Mouse (Mus musculus) liver, postnatal 0 days (tissue): Measurements from ENCODE around the gene Nr4a1. TPM values are rescaled to one million over a fixed set of nuclear protein-coding genes. Genes with fewer than 3 reads are reported as not detected.
A peak's percentile ranks its signal among the peaks of the same experiment; 100 is the strongest.

Experiments
- ATAC-seq: fragments of 200-750 bp; cut with Nextera tagmentation; 2 replicates; pipeline ENCODE4 v1.8.0; 2017; ENCODE audit warnings: mild to moderate bottlenecking, moderate library complexity
- DNase-seq: peaks from one replicate; pipeline ENCODE4 v3.0.0-alpha.2; 2016
- H3K27ac ChIP-seq: fragments of 300-500 bp; sonication (generic); 2 replicates; pipeline ENCODE4 v1.5.1; 2014; ENCODE audit warnings: antibody characterized with exemption, moderate library complexity, mild to moderate bottlenecking, low read depth
- H3K27me3 ChIP-seq: fragments of 300-500 bp; sonication (generic); 2 replicates; pipeline ENCODE4 v1.6.1; 2014; ENCODE audit warnings: low read length, control low read depth, mixed read lengths; ENCODE audit not compliant: insufficient read depth
- H3K36me3 ChIP-seq: fragments of 300-500 bp; sonication (generic); replicated peaks from 2 replicates; pipeline ENCODE4 v1.6.1; 2014; ENCODE audit warnings: mild to moderate bottlenecking, control low read depth, low read length, moderate library complexity, mixed read lengths; ENCODE audit not compliant: insufficient read depth
- H3K4me1 ChIP-seq: fragments of 300-500 bp; sonication (generic); 2 replicates; pipeline ENCODE4 v1.6.1; 2014; ENCODE audit warnings: antibody characterized with exemption, mild to moderate bottlenecking, control low read depth; ENCODE audit not compliant: insufficient read depth
- H3K4me2 ChIP-seq: fragments of 300-500 bp; sonication (generic); 2 replicates; pipeline ENCODE4 v1.6.1; 2014; ENCODE audit warnings: low read depth, mild to moderate bottlenecking, low read length, moderate library complexity, mixed read lengths
- H3K4me3 ChIP-seq: fragments of 300-500 bp; sonication (generic); 2 replicates; pipeline ENCODE4 v1.5.1; 2014; ENCODE audit warnings: low read depth, low read length
- H3K9ac ChIP-seq: fragments of 300-500 bp; sonication (generic); replicated peaks from 2 replicates; pipeline ENCODE4 v1.6.1; 2014; ENCODE audit warnings: mild to moderate bottlenecking, moderate library complexity
- H3K9me3 ChIP-seq: fragments of 300-500 bp; sonication (generic); 2 replicates; pipeline ENCODE4 v1.6.1; 2016; ENCODE audit warnings: mild to moderate bottlenecking, control low read depth, low read length, mixed read lengths
- CTCF ChIP-seq: sonication (generic); IDR thresholded peaks from 2 replicates; pipeline ENCODE4 v1.5.1; 2016; ENCODE audit warnings: antibody characterized with exemption, low read depth
- EP300 ChIP-seq: IDR thresholded peaks from 2 replicates; pipeline ENCODE4 v1.6.1; 2016; ENCODE audit warnings: antibody characterized with exemption, low read depth, mild to moderate bottlenecking
- WGBS: fragments of 180-500 bp; shearing (Covaris S2); extraction: QIAGEN DNeasy Blood & Tissue Kit; methylation state at CpG from one replicate; pipeline ENCODE4 v1.1.7; 2014; ENCODE audit not compliant: insufficient replicate concordance; 5-methylcytosine and 5-hydroxymethylcytosine counted together
- polyA plus RNA-seq: library from polyadenylated mRNA; unstranded; fragments of >200 nt; fragmentation: Nextera tagmentation; extraction: Ambion mirVana; gene quantifications from 2 replicates; pipeline ENCODE4 v1.2.1, GENCODE M21; 2015

Gene Nr4a1
- polyA plus RNA-seq, 1 experiment from 2014 or later, result 1.1 TPM

- Histone ChIP-seq H3K27ac (no peak overlapping the region), H3K4me2 (no peak overlapping the region), H3K36me3 (no peaks in the 10 kb centered on the region), H3K4me1 (peaks cover 7% of the 10 kb centered on the region), H3K27me3 (no peaks in the 10 kb centered on the region), H3K4me3 (no peak overlapping the region), H3K9ac (no peak overlapping the region), H3K9me3 (no peaks in the 10 kb centered on the region)
- WGBS, result 81% methylated on average over 56 of the region's 56 CpGs
- no peak for TF ChIP-seq CTCF
- no peak for TF ChIP-seq EP300
- ATAC-seq (no peak), DNase-seq (no peak)
These were observed 22.4 kb upstream of the Nr4a1 start for GRCm38 (mm10) chr15:101231648-101232180.

GRCm38 (mm10) chr15:101232607-101233006, 21.5 kb upstream of the Nr4a1 start:
- WGBS, result 71% methylated on average over 4 of the region's 4 CpGs
- TF ChIP-seq EP300 (no peak), CTCF (no peak)
- Histone ChIP-seq H3K36me3 (no peaks in the 10 kb centered on the region), H3K27ac (no peak overlapping the region), H3K4me2 (no peak overlapping the region), H3K4me3 (no peak overlapping the region), H3K27me3 (no peaks in the 10 kb centered on the region), H3K9me3 (no peaks in the 10 kb centered on the region), H3K9ac (no peak overlapping the region), H3K4me1 (peaks cover 7% of the 10 kb centered on the region)
- DNase-seq, result no peak
- no peak for ATAC-seq

GRCm38 (mm10) chr15:101233183-101233582, 20.9 kb upstream of the Nr4a1 start:
- ATAC-seq, result no peak
- no peaks in the 10 kb centered on the region for H3K36me3 ChIP-seq
- H3K4me1 ChIP-seq, result peaks cover 7% of the 10 kb centered on the region
- 84% methylated on average over 3 of the region's 3 CpGs for WGBS
- no peak overlapping the region for H3K9ac ChIP-seq
- H3K27ac ChIP-seq, result no peak overlapping the region
- no peaks in the 10 kb centered on the region for H3K9me3 ChIP-seq
- DNase-seq, result no peak
- TF ChIP-seq CTCF (no peak), EP300 (no peak)
- no peak overlapping the region for H3K4me3 ChIP-seq
- H3K4me2 ChIP-seq, result no peak overlapping the region
- H3K27me3 ChIP-seq, result 0 out of 2 replicates have a peak, but pooled peaks cover 5% of the 10 kb centered on the region

- Histone ChIP-seq H3K36me3 (no peaks in the 10 kb centered on the region), H3K27me3 (0 out of 2 replicates have a peak, but pooled peaks cover 5% of the 10 kb centered on the region), H3K4me3 (no peak overlapping the region), H3K27ac (no peak overlapping the region), H3K4me2 (no peak overlapping the region), H3K9me3 (no peaks in the 10 kb centered on the region), H3K9ac (no peak overlapping the region), H3K4me1 (peaks cover 7% of the 10 kb centered on the region)
- DNase-seq (no peak), ATAC-seq (no peak)
- TF ChIP-seq CTCF, result no peak
- 35% methylated on average over 11 of the region's 11 CpGs for WGBS
These were observed 20.3 kb upstream of the Nr4a1 start for GRCm38 (mm10) chr15:101233641-101234275.

- ATAC-seq, result no peak
- H3K4me1 ChIP-seq, result peaks cover 7% of the 10 kb centered on the region
- TF ChIP-seq CTCF, result no peak
- no peak for TF ChIP-seq EP300
- no peak for DNase-seq
- no peak overlapping the region for H3K4me2 ChIP-seq
- H3K36me3 ChIP-seq, result no peaks in the 10 kb centered on the region
- no peak overlapping the region for H3K9ac ChIP-seq
- H3K4me3 ChIP-seq, result no peak overlapping the region
- H3K27ac ChIP-seq, result no peak overlapping the region
- no peaks in the 10 kb centered on the region for H3K9me3 ChIP-seq
- peaks cover 9% of the 10 kb centered on the region; the same call in 1 of the 2 replicates for H3K27me3 ChIP-seq
- 65% methylated on average over 10 of the region's 10 CpGs for WGBS
These were observed 19.3 kb upstream of the Nr4a1 start for GRCm38 (mm10) chr15:101234611-101235341.

GRCm38 (mm10) chr15:101235342-101235698, 18.7 kb upstream of the Nr4a1 start:
- WGBS, result 56% methylated on average over 5 of the region's 5 CpGs

More at GRCm38 (mm10) chr15:101235342-101235698, 18.7 kb upstream of the Nr4a1 start:
- Histone ChIP-seq H3K4me2 (no peak overlapping the region), H3K36me3 (no peaks in the 10 kb centered on the region), H3K4me3 (no peak overlapping the region), H3K27ac (no peak overlapping the region), H3K9me3 (no peaks in the 10 kb centered on the region), H3K4me1 (peaks cover 7% of the 10 kb centered on the region), H3K9ac (no peak overlapping the region), H3K27me3 (peaks cover 9% of the 10 kb centered on the region; the same call in 1 of the 2 replicates)
- no peak for TF ChIP-seq EP300
- TF ChIP-seq CTCF, result no peak
- peak; percentile 37 for DNase-seq
- ATAC-seq, result no peak
